Mouse (Mus musculus) T-helper 17 cell (primary cell): ENCODE results near the gene Igsf9b.

Experiments used
- in situ Hi-C, 2 experiments: fragments of 300-600 bp; cut with MboI, MseI; formaldehyde crosslinking; loops; 1 replicate in 1 of 2; 2 replicates in 1 of 2; pipeline ENCODE4 v1.15.1; 2025; ENCODE audit warnings: high pct_unique_total_duplicates in 2 of 2

Gene Igsf9b

GRCm38 (mm10) chr9:27330374-27330773 is 31.4 kb downstream of the Igsf9b start:
- in situ Hi-C loops = no loop called here

GRCm38 (mm10) chr9:27331538-27331937 is 32.5 kb downstream of the Igsf9b start:
- in situ Hi-C loops = no loop called here

- in situ Hi-C loops = no loop called here
These were observed 35.9 kb downstream of the Igsf9b start for GRCm38 (mm10) chr9:27334895-27335294.

- in situ Hi-C loops = no loop called here
These were observed 38.1 kb downstream of the Igsf9b start for GRCm38 (mm10) chr9:27336962-27337636.

GRCm38 (mm10) chr9:27339168-27339567 is 40.2 kb downstream of the Igsf9b start:
- in situ Hi-C loops = no loop called here

GRCm38 (mm10) chr9:27346541-27347269 is 47.7 kb downstream of the Igsf9b start:
- in situ Hi-C loops = no loop called here

GRCm38 (mm10) chr9:27353082-27353481 is 54.1 kb downstream of the Igsf9b start:
- in situ Hi-C loops = no loop called here

GRCm38 (mm10) chr9:27357893-27358292 is 58.9 kb downstream of the Igsf9b start:
- in situ Hi-C loops = no loop called here

- in situ Hi-C loops = no loop called here
These were observed 68.2 kb downstream of the Igsf9b start for GRCm38 (mm10) chr9:27367231-27367630.

GRCm38 (mm10) chr9:27369108-27369507 is 70.1 kb downstream of the Igsf9b start:
- in situ Hi-C loops = no loop called here

GRCm38 (mm10) chr9:27375746-27376145 is 76.7 kb downstream of the Igsf9b start:
- in situ Hi-C loops = no loop called here

GRCm38 (mm10) chr9:27386951-27387350 is 87.9 kb downstream of the Igsf9b start:
- in situ Hi-C loops = loop anchor here in 1 of 2 experiments (10.0 kb wide), 1 partner anchor 962 kb away; no protein-coding TSS in a partner anchor

- in situ Hi-C loops = no loop called here
These were observed 97.5 kb downstream of the Igsf9b start, which contains the start of gene Spata19 for GRCm38 (mm10) chr9:27396500-27396899. Gene Spata19, plus strand, starts transcription at chr9:27396800.

GRCm38 (mm10) chr9:27401169-27401568 is 102.2 kb downstream of the Igsf9b start:
- in situ Hi-C loops = no loop called here
